Mouse (Mus musculus): ENCODE measurements around the gene Pde3a. TPM values are rescaled to one million over a fixed set of nuclear protein-coding genes. Genes with fewer than 3 reads are reported as not detected.
"Not testable (repeated sequence)": the region's sequence is repeated elsewhere in the genome, so short reads cannot be mapped to it uniquely, and the experiment has no call there.

The Pde3a gene
- total and polyA plus RNA-seq, 3 experiments = 18.0 to 72.3 (median 64.6) TPM

- 0 out of 2 replicates have a peak, but pooled peaks cover 2% of the 10 kb centered on the region for H3K79me2 ChIP-seq (replicated peaks; ENCODE audit: control insufficient read depth, insufficient read depth, low read length)
- peaks cover 5% of the 10 kb centered on the region for H3K4me1 ChIP-seq (ENCODE audit: control insufficient read depth, insufficient read depth, low read length)
- peaks cover 8% of the 10 kb centered on the region for H3K36me3 ChIP-seq (ENCODE audit: control insufficient read depth, insufficient read depth, low read length)
- WGBS = 27% methylated on average over 6 of the region's 6 CpGs
- TF ChIP-seq POLR2A (IDR thresholded peaks at IDR 0.05; ENCODE audit: insufficient read depth, low read depth, low read length) (no peak), CTCF (IDR thresholded peaks at IDR 0.05) (no peak), EP300 (IDR thresholded peaks at IDR 0.05; ENCODE audit: insufficient read depth, low read depth, low read length) (no peak)
- H3K27ac ChIP-seq = peak overlapping the region; percentile 82
- no peak for DNase-seq
- no peak overlapping the region for H3K9ac ChIP-seq (ENCODE audit: low read depth, low read length)
- no peaks in the 10 kb centered on the region for H3K27me3 ChIP-seq (ENCODE audit: control insufficient read depth, insufficient read depth, low read length)
- intact Hi-C loops (cut with DNase I) = loop anchor here (10.0 kb wide), 1 partner anchor 386 kb away; no protein-coding TSS in a partner anchor
- H3K4me3 ChIP-seq = no peak overlapping the region
These were observed 61.3 kb downstream of the Pde3a start for GRCm38 (mm10) chr6:141310351-141310750.

- no peak overlapping the region for H3K4me3 ChIP-seq
- peak; percentile 42 to 46 for DNase-seq
- TF ChIP-seq EP300 (IDR thresholded peaks at IDR 0.05; ENCODE audit: insufficient read depth, low read depth, low read length) = no peak
- no peak for TF ChIP-seq CTCF (IDR thresholded peaks at IDR 0.05)
- no peaks in the 10 kb centered on the region for H3K27me3 ChIP-seq (ENCODE audit: control insufficient read depth, insufficient read depth, low read length)
- WGBS = 74% methylated on average over 6 of the region's 6 CpGs
- peak overlapping the region; percentile 42 for H3K27ac ChIP-seq
- H3K79me2 ChIP-seq (replicated peaks; ENCODE audit: control insufficient read depth, insufficient read depth, low read length) = 0 out of 2 replicates have a peak, but pooled peaks cover 2% of the 10 kb centered on the region
- H3K9ac ChIP-seq (ENCODE audit: low read depth, low read length) = no peak overlapping the region
- peaks cover 4% of the 10 kb centered on the region for H3K4me1 ChIP-seq (ENCODE audit: control insufficient read depth, insufficient read depth, low read length)
- intact Hi-C loops (cut with DNase I) = loop anchor here (10.0 kb wide), 1 partner anchor 387 kb away; no protein-coding TSS in a partner anchor
- H3K36me3 ChIP-seq (ENCODE audit: control insufficient read depth, insufficient read depth, low read length) = peaks cover 3% of the 10 kb centered on the region
These were observed 62.5 kb downstream of the Pde3a start for GRCm38 (mm10) chr6:141311615-141312014.

GRCm38 (mm10) chr6:141313112-141313511, 64.0 kb downstream of the Pde3a start:
- Histone ChIP-seq H3K9ac (ENCODE audit: low read depth, low read length) (no peak overlapping the region), H3K27me3 (ENCODE audit: control insufficient read depth, insufficient read depth, low read length) (no peaks in the 10 kb centered on the region), H3K36me3 (ENCODE audit: control insufficient read depth, insufficient read depth, low read length) (peaks cover 3% of the 10 kb centered on the region), H3K27ac (no peak overlapping the region), H3K4me1 (ENCODE audit: control insufficient read depth, insufficient read depth, low read length) (peaks cover 3% of the 10 kb centered on the region; the same call in 1 of the 2 replicates), H3K4me3 (no peak overlapping the region), H3K79me2 (replicated peaks; ENCODE audit: control insufficient read depth, insufficient read depth, low read length) (0 out of 2 replicates have a peak, but pooled peaks cover 2% of the 10 kb centered on the region)
- TF ChIP-seq EP300 (IDR thresholded peaks at IDR 0.05; ENCODE audit: insufficient read depth, low read depth, low read length) (no peak), CTCF (IDR thresholded peaks at IDR 0.05) (peak; percentile 44)
- no peak for DNase-seq
- 92% methylated on average over 4 of the region's 4 CpGs for WGBS
- intact Hi-C loops (cut with DNase I) = loop anchor here (10.0 kb wide), 1 partner anchor 388 kb away; no protein-coding TSS in a partner anchor

- intact Hi-C loops (cut with DNase I) = loop anchor here (10.0 kb wide), 1 partner anchor 394 kb away; no protein-coding TSS in a partner anchor
- no peaks in the 10 kb centered on the region for H3K27me3 ChIP-seq (ENCODE audit: control insufficient read depth, insufficient read depth, low read length)
- H3K9ac ChIP-seq (ENCODE audit: low read depth, low read length) = no peak overlapping the region
- H3K27ac ChIP-seq = no peak overlapping the region
- H3K4me1 ChIP-seq (ENCODE audit: control insufficient read depth, insufficient read depth, low read length) = peaks cover 5% of the 10 kb centered on the region; the same call in 1 of the 2 replicates
- no peak for DNase-seq
- no peaks in the 10 kb centered on the region; the same call in 1 of the 2 replicates for H3K36me3 ChIP-seq (ENCODE audit: control insufficient read depth, insufficient read depth, low read length)
- WGBS = 71% methylated on average over 3 of the region's 3 CpGs
- TF ChIP-seq EP300 (IDR thresholded peaks at IDR 0.05; ENCODE audit: insufficient read depth, low read depth, low read length) (no peak), POLR2A (IDR thresholded peaks at IDR 0.05; ENCODE audit: insufficient read depth, low read depth, low read length) (no peak), CTCF (IDR thresholded peaks at IDR 0.05) (no peak)
- no peak overlapping the region for H3K4me3 ChIP-seq
- 0 out of 2 replicates have a peak, but pooled peaks cover 2% of the 10 kb centered on the region for H3K79me2 ChIP-seq (replicated peaks; ENCODE audit: control insufficient read depth, insufficient read depth, low read length)
These were observed 69.4 kb downstream of the Pde3a start for GRCm38 (mm10) chr6:141318440-141318839.

- WGBS = 49% methylated on average over 3 of the region's 3 CpGs
- no peak for DNase-seq
- intact Hi-C loops (cut with DNase I) = no loop called here
- Histone ChIP-seq H3K9ac (ENCODE audit: low read depth, low read length) (no peak overlapping the region), H3K27ac (no peak overlapping the region; the same call in 1 of the 2 replicates), H3K79me2 (replicated peaks; ENCODE audit: control insufficient read depth, insufficient read depth, low read length) (no peaks in the 10 kb centered on the region), H3K36me3 (ENCODE audit: control insufficient read depth, insufficient read depth, low read length) (no peaks in the 10 kb centered on the region; the same call in 1 of the 2 replicates), H3K4me1 (ENCODE audit: control insufficient read depth, insufficient read depth, low read length) (peaks cover 5% of the 10 kb centered on the region; the same call in 1 of the 2 replicates), H3K27me3 (ENCODE audit: control insufficient read depth, insufficient read depth, low read length) (no peaks in the 10 kb centered on the region), H3K4me3 (no peak overlapping the region)
- TF ChIP-seq POLR2A (IDR thresholded peaks at IDR 0.05; ENCODE audit: insufficient read depth, low read depth, low read length) (no peak), CTCF (IDR thresholded peaks at IDR 0.05) (no peak), EP300 (IDR thresholded peaks at IDR 0.05; ENCODE audit: insufficient read depth, low read depth, low read length) (no peak)
These were observed 72.2 kb downstream of the Pde3a start for GRCm38 (mm10) chr6:141321253-141321652.

- intact Hi-C loops (cut with DNase I) = no loop called here
- no peak overlapping the region for H3K9ac ChIP-seq (ENCODE audit: low read depth, low read length)
- no peak overlapping the region for H3K4me3 ChIP-seq
- H3K27ac ChIP-seq = no peak overlapping the region
- no peaks in the 10 kb centered on the region for H3K79me2 ChIP-seq (replicated peaks; ENCODE audit: control insufficient read depth, insufficient read depth, low read length)
- no peaks in the 10 kb centered on the region; the same call in 1 of the 2 replicates for H3K36me3 ChIP-seq (ENCODE audit: control insufficient read depth, insufficient read depth, low read length)
- WGBS = 35% methylated on average over 4 of the region's 4 CpGs
- no peak for TF ChIP-seq POLR2A (IDR thresholded peaks at IDR 0.05; ENCODE audit: insufficient read depth, low read depth, low read length)
- no peak for TF ChIP-seq EP300 (IDR thresholded peaks at IDR 0.05; ENCODE audit: insufficient read depth, low read depth, low read length)
- TF ChIP-seq CTCF (IDR thresholded peaks at IDR 0.05) = no peak
- DNase-seq = no peak
- H3K27me3 ChIP-seq (ENCODE audit: control insufficient read depth, insufficient read depth, low read length) = no peaks in the 10 kb centered on the region
- H3K4me1 ChIP-seq (ENCODE audit: control insufficient read depth, insufficient read depth, low read length) = peaks cover 5% of the 10 kb centered on the region; the same call in 1 of the 2 replicates
These were observed 73.9 kb downstream of the Pde3a start for GRCm38 (mm10) chr6:141322961-141323360.

GRCm38 (mm10) chr6:141327134-141327533, 78.1 kb downstream of the Pde3a start:
- H3K79me2 ChIP-seq (replicated peaks; ENCODE audit: control insufficient read depth, insufficient read depth, low read length); intact Hi-C loops (cut with DNase I); H3K27me3 ChIP-seq (ENCODE audit: control insufficient read depth, insufficient read depth, low read length); H3K27ac ChIP-seq; DNase-seq; H3K9ac ChIP-seq (ENCODE audit: low read depth, low read length); H3K36me3 ChIP-seq (ENCODE audit: control insufficient read depth, insufficient read depth, low read length); H3K4me1 ChIP-seq (ENCODE audit: control insufficient read depth, insufficient read depth, low read length); H3K4me3 ChIP-seq: not testable (repeated sequence)
- WGBS = 48% methylated on average over 2 of the region's 2 CpGs
